Mouse (Mus musculus) neutrophil, adult 5-6 weeks (primary cell): ENCODE data around the gene Sgf29. TPM values are rescaled to one million over a fixed set of nuclear protein-coding genes. Genes with fewer than 3 reads are reported as not detected.
"Not testable (repeated sequence)": the region's sequence is repeated elsewhere in the genome, so short reads cannot be mapped to it uniquely, and the experiment has no call there.

Experiments
- ATAC-seq: fragments of 151-379, 151-347 bp; 2 replicates; pipeline ENCODE4 v1.8.0; 2017; ENCODE audit warnings: mild to moderate bottlenecking, moderate TSS enrichment; ENCODE audit not compliant: insufficient number of reproducible peaks, poor library complexity, low FRiP score, severe bottlenecking; ENCODE audit errors: extremely low read depth
- total RNA-seq: library from RNA; stranded (forward); fragments of 200-1000 nt; gene quantifications from 2 replicates; pipeline ENCODE4 v1.2.3, GENCODE M21; 2017

Sgf29 gene
- total RNA-seq, 1 experiment from 2014 or later = 43.8 TPM

- ATAC-seq = no peak
These were observed 27.1 kb downstream of the Sgf29 start, which contains the start of gene Sult1a1 for GRCm38 (mm10) chr7:126676207-126676606. Sult1a1 (minus strand) TSS chr7:126676432.

GRCm38 (mm10) chr7:126676631-126677220 is 27.6 kb downstream of the Sgf29 start:
- ATAC-seq = no peak

GRCm38 (mm10) chr7:126678545-126679341 is 29.6 kb downstream of the Sgf29 start:
- ATAC-seq = no peak

- ATAC-seq = no peak
These were observed 30.6 kb downstream of the Sgf29 start for GRCm38 (mm10) chr7:126679683-126680082.

GRCm38 (mm10) chr7:126681221-126681620 is 32.1 kb downstream of the Sgf29 start:
- no peak for ATAC-seq

- not testable (repeated sequence) for ATAC-seq
These were observed 39.0 kb downstream of the Sgf29 start for GRCm38 (mm10) chr7:126688156-126688555.

GRCm38 (mm10) chr7:126689021-126689420 is 39.9 kb downstream of the Sgf29 start:
- ATAC-seq = no peak

- no peak for ATAC-seq
These were observed 41.6 kb downstream of the Sgf29 start for GRCm38 (mm10) chr7:126690737-126691136.

- no peak for ATAC-seq
These were observed 42.6 kb downstream of the Sgf29 start for GRCm38 (mm10) chr7:126691676-126692075.

- no peak for ATAC-seq
These were observed 43.3 kb downstream of the Sgf29 start for GRCm38 (mm10) chr7:126692426-126692825.

- peak; percentile 49; the same call in 1 of the 2 replicates for ATAC-seq
These were observed 44.1 kb downstream of the Sgf29 start for GRCm38 (mm10) chr7:126693256-126693655.

GRCm38 (mm10) chr7:126693781-126694180 is 44.7 kb downstream of the Sgf29 start:
- no peak for ATAC-seq

GRCm38 (mm10) chr7:126694441-126695051 is 45.4 kb downstream of the Sgf29 start:
- no peak for ATAC-seq

- peak; percentile 51 for ATAC-seq
These were observed 46.1 kb downstream of the Sgf29 start, which contains the start of gene Bola2 for GRCm38 (mm10) chr7:126695210-126695611. Bola2 (plus strand) TSS chr7:126695401.

- ATAC-seq = peak; percentile 84
These were observed 46.6 kb downstream of the Sgf29 start, which contains the start of gene Slx1b for GRCm38 (mm10) chr7:126695631-126696207. Slx1b (minus strand) TSS chr7:126695784.

GRCm38 (mm10) chr7:126696303-126696702 is 47.2 kb downstream of the Sgf29 start:
- no peak for ATAC-seq

GRCm38 (mm10) chr7:126696886-126697285 is 47.8 kb downstream of the Sgf29 start:
- ATAC-seq = no peak

- ATAC-seq = no peak
These were observed 48.7 kb downstream of the Sgf29 start for GRCm38 (mm10) chr7:126697838-126698237.
